In the genomic region with DNA sequence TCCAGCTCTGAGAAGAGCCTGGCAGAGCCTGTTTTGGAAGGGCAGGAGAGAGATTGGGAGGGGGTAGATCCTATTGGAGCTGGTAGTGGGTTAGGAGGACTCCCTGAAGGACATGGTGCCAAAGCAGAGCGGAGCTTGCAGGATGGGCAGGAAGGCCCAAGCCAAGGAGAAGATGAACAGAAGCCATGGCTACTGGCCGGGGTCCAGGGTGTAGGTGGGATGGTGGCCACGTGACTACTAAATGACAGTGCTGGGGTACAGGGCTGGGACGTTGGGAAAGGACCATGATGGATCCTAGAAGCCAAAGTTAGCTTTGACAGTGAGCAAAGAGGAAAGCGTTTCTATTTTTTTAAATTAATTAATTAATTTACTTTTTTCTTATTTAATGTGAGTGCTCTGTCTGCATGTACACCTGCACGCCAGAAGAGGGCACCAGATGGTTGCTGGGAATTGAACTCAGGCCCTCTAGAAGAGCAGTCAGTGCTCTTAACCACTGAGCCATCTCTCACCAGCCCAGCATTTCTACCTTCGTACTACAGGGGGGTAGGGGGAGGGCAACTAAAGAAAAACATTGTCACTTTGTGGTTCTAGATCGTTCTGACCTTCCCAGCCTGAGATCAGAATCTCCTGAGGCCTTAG, we compare ENCODE assay signal across 11 mouse cellular contexts. TPM values are rescaled to one million over a fixed set of nuclear protein-coding genes. Genes with fewer than 3 reads are reported as not detected.
A peak's percentile ranks its signal among the peaks of the same experiment; 100 is the strongest.
DNase-seq lines count a peak whose midpoint lies in the region; ATAC-seq and TF ChIP-seq lines count a peak whose summit lies in the region.
"Had no signal": no experiment of that assay in that cellular context is flagged by ENCODE, and none has a peak within 500 bp of the region (broad histone marks: within the 10 kb centered on the region; RNA-seq: fewer than 3 reads in every experiment).

No protein-coding gene starts in this region.

- TF ChIP-seq CTCF in heart, adult 2 months (IDR thresholded peaks at IDR 0.05) = peak; percentile 83
- no peak for TF ChIP-seq CTCF in thymus, adult 2 months (IDR thresholded peaks at IDR 0.05; ENCODE audit: borderline replicate concordance, control insufficient read depth, extremely low read depth, insufficient read depth, low read length, poor library complexity)

- H3K4me3 ChIP-seq in heart, adult 2 months = no peak overlapping the region
- H3K4me3 ChIP-seq in heart, embryonic 11.5 days (ENCODE audit: low read depth, low read length) = no peak overlapping the region
- H3K4me3 ChIP-seq in thymus, adult 2 months (ENCODE audit: control insufficient read depth, insufficient read depth, low read length) = no peak overlapping the region
- no peak overlapping the region for H3K4me3 ChIP-seq in limb, embryonic 10.5 days
- H3K4me3 ChIP-seq in hindbrain, embryonic 13.5 days = no peak overlapping the region
- H3K4me3 ChIP-seq: embryonic facial prominence, embryonic 13.5 days had no signal

- H3K27me3 ChIP-seq in heart, adult 2 months (ENCODE audit: control insufficient read depth, insufficient read depth, low read length) = no peaks in the 10 kb centered on the region
- peaks cover 48% of the 10 kb centered on the region for H3K27me3 ChIP-seq in heart, embryonic 11.5 days (ENCODE audit: control insufficient read depth, insufficient read depth, low read length)
- H3K27me3 ChIP-seq in thymus, adult 2 months (ENCODE audit: control insufficient read depth, insufficient read depth, low read length) = peaks cover 17% of the 10 kb centered on the region
- peaks cover 96% of the 10 kb centered on the region for H3K27me3 ChIP-seq in limb, embryonic 10.5 days (ENCODE audit: low read depth, poor library complexity, severe bottlenecking)
- H3K27me3 ChIP-seq in hindbrain, embryonic 13.5 days = peaks cover 75% of the 10 kb centered on the region

- peaks cover 3% of the 10 kb centered on the region for H3K4me1 ChIP-seq in heart, adult 2 months (ENCODE audit: control insufficient read depth, insufficient read depth, low read length)
- peaks cover 3% of the 10 kb centered on the region; the same call in 1 of the 2 replicates for H3K4me1 ChIP-seq in heart, embryonic 11.5 days (ENCODE audit: control insufficient read depth, insufficient read depth, low read length)
- H3K4me1 ChIP-seq in thymus, adult 2 months (replicated peaks; ENCODE audit: control insufficient read depth, insufficient read depth, low read length) = no peaks in the 10 kb centered on the region
- H3K4me1 ChIP-seq in limb, embryonic 10.5 days = peaks cover 40% of the 10 kb centered on the region
- H3K4me1 ChIP-seq in hindbrain, embryonic 13.5 days (replicated peaks) = peaks cover 23% of the 10 kb centered on the region

- 49% methylated on average over 8 of the region's 8 CpGs for WGBS in heart, adult 2 months
- 45% methylated on average over 8 of the region's 8 CpGs for WGBS in heart, embryonic 11.5 days (ENCODE audit: insufficient replicate concordance)
- WGBS in thymus, adult 2 months = 46% methylated on average over 8 of the region's 8 CpGs
- 46% methylated on average over 8 of the region's 8 CpGs for WGBS in limb, embryonic 10.5 days
- WGBS in hindbrain, embryonic 13.5 days = 51% methylated on average over 8 of the region's 8 CpGs

- DNase-seq in heart, adult 2 months = no peak
- peak; percentile 21 for DNase-seq in thymus, postnatal 0 days (ENCODE audit: low spot score)
- DNase-seq in thymus, adult 2 months = no peak
- peak; percentile 52 for DNase-seq in kidney, postnatal 14 days
- DNase-seq in frontal cortex, postnatal 14 days (ENCODE audit: low spot score in 2 of 2) = no peak
- DNase-seq in limb, embryonic 10.5 days (ENCODE audit: low spot score) = no peak
- DNase-seq: right cerebral cortex, postnatal 4 days had no signal

- H3K36me3 ChIP-seq in heart, adult 2 months (ENCODE audit: control insufficient read depth, insufficient read depth, low read length) = no peaks in the 10 kb centered on the region
- no peaks in the 10 kb centered on the region for H3K36me3 ChIP-seq in heart, embryonic 11.5 days (ENCODE audit: control insufficient read depth, insufficient read depth, low read length)
- no peaks in the 10 kb centered on the region for H3K36me3 ChIP-seq in thymus, adult 2 months (ENCODE audit: control insufficient read depth, insufficient read depth, low read length)
- H3K36me3 ChIP-seq in limb, embryonic 10.5 days = no peaks in the 10 kb centered on the region
- H3K36me3 ChIP-seq in hindbrain, embryonic 13.5 days = peaks cover 5% of the 10 kb centered on the region; the same call in 1 of the 2 replicates

- H3K27ac ChIP-seq in heart, adult 2 months = no peak overlapping the region
- no peak overlapping the region for H3K27ac ChIP-seq in heart, embryonic 11.5 days (ENCODE audit: low read depth, low read length)
- H3K27ac ChIP-seq in thymus, adult 2 months (ENCODE audit: control insufficient read depth, insufficient read depth, low read length) = no peak overlapping the region
- no peak overlapping the region for H3K27ac ChIP-seq in limb, embryonic 10.5 days
- no peak overlapping the region for H3K27ac ChIP-seq in hindbrain, embryonic 13.5 days
- H3K27ac ChIP-seq: embryonic facial prominence, embryonic 13.5 days had no signal

- intact Hi-C loops in heart, adult 2 months (cut with DNase I) = loop anchor here (5.0 kb wide), 1 partner anchor 80 kb away; no protein-coding TSS in a partner anchor

- no peak overlapping the region for H3K9ac ChIP-seq in heart, adult 2 months (ENCODE audit: low read depth, low read length)
- no peak overlapping the region for H3K9ac ChIP-seq in heart, embryonic 11.5 days (ENCODE audit: low read depth, low read length)
- H3K9ac ChIP-seq in hindbrain, embryonic 13.5 days = no peak overlapping the region
- H3K9ac ChIP-seq: embryonic facial prominence, embryonic 13.5 days had no signal

- no peak overlapping the region for H3K4me2 ChIP-seq in heart, embryonic 11.5 days
- no peak overlapping the region for H3K4me2 ChIP-seq in hindbrain, embryonic 13.5 days
- H3K4me2 ChIP-seq: embryonic facial prominence, embryonic 13.5 days had no signal

- no peak for TF ChIP-seq POLR2A in heart, adult 2 months (IDR thresholded peaks at IDR 0.05; ENCODE audit: insufficient read depth, low read depth, low read length)
- TF ChIP-seq POLR2A in thymus, adult 2 months (IDR thresholded peaks at IDR 0.05; ENCODE audit: control insufficient read depth, extremely low read depth, insufficient read depth, low read length, poor library complexity) = no peak

- ATAC-seq in heart, embryonic 11.5 days (replicated peaks; ENCODE audit: insufficient number of reproducible peaks, low FRiP score, low TSS enrichment) = no peak
- no peak for ATAC-seq in hindbrain, embryonic 13.5 days (ENCODE audit: low FRiP score)
- ATAC-seq: activated CD4-positive, CD25-positive, alpha-beta regulatory T cell, adult 4 months had no signal

- H3K79me2 ChIP-seq in heart, adult 2 months (replicated peaks; ENCODE audit: control insufficient read depth, insufficient read depth, low read length) = no peaks in the 10 kb centered on the region

- TF ChIP-seq EP300 in heart, adult 2 months (IDR thresholded peaks at IDR 0.05; ENCODE audit: insufficient read depth, low read depth, low read length) = no peak

- H3K9me3 ChIP-seq in heart, embryonic 11.5 days (replicated peaks; ENCODE audit: control insufficient read depth, low read length) = no peaks in the 10 kb centered on the region
- H3K9me3 ChIP-seq in limb, embryonic 10.5 days (replicated peaks) = no peaks in the 10 kb centered on the region
- H3K9me3 ChIP-seq in hindbrain, embryonic 13.5 days = no peaks in the 10 kb centered on the region
- H3K9me3 ChIP-seq: embryonic facial prominence, embryonic 13.5 days had no signal

RNA-seq across cellular contexts. Expression of a gene that starts 5.3 kb away (rescaled TPM):
- total RNA-seq in heart, adult 2 months (2021) = 100 to 1,000 TPM; 112 to 138 TPM
- 46.9 and 48.7 TPM in 2 replicates for polyA plus RNA-seq in heart, adult 2 months (2012; rRNA removed)
- 56.4 and 56.7 TPM in 2 replicates for polyA plus RNA-seq in heart, embryonic 11.5 days (2014; fragmentation: Nextera tagmentation; extraction: Ambion mirVana)
- 1.2 TPM in 2 replicates for polyA plus RNA-seq in thymus, postnatal 0 days (2015; fragmentation: Nextera tagmentation; extraction: Ambion mirVana)
- 0.66 and 1.8 TPM in 2 replicates for polyA plus RNA-seq in thymus, adult 2 months (2012; rRNA removed)
- 1.5 and 1.8 TPM in 2 replicates for polyA plus RNA-seq in limb, embryonic 10.5 days (2016; fragmentation: Nextera tagmentation; extraction: Ambion mirVana)
- polyA plus RNA-seq in hindbrain, embryonic 13.5 days (2015; fragmentation: Nextera tagmentation; extraction: Ambion mirVana) = 2.2 and 2.4 TPM in 2 replicates

RNA-seq across cellular contexts. Expression of a gene that starts 36.0 kb away (rescaled TPM):
- total RNA-seq in heart, adult 2 months (2021) = 10 to 100 TPM in 1 of 2 experiments, 1 to 10 TPM in 1; 7.8 to 10.2 TPM
- 8.6 and 9.4 TPM in 2 replicates for polyA plus RNA-seq in heart, adult 2 months (2012; rRNA removed)
- polyA plus RNA-seq in heart, embryonic 11.5 days (2014; fragmentation: Nextera tagmentation; extraction: Ambion mirVana) = 1.8 and 2.1 TPM in 2 replicates
- polyA plus RNA-seq in thymus, postnatal 0 days (2015; fragmentation: Nextera tagmentation; extraction: Ambion mirVana) = 1.3 and 2.1 TPM in 2 replicates
- 4.1 and 4.4 TPM in 2 replicates for polyA plus RNA-seq in thymus, adult 2 months (2012; rRNA removed)
- 2.3 and 3.7 TPM in 2 replicates for polyA plus RNA-seq in limb, embryonic 10.5 days (2016; fragmentation: Nextera tagmentation; extraction: Ambion mirVana)
- 5.8 and 6.3 TPM in 2 replicates for polyA plus RNA-seq in hindbrain, embryonic 13.5 days (2015; fragmentation: Nextera tagmentation; extraction: Ambion mirVana)

RNA-seq across cellular contexts. Expression of a gene that starts 42.3 kb away (rescaled TPM):
- 10 to 100 TPM; 33.7 to 39.6 TPM for total RNA-seq in heart, adult 2 months (2021)
- polyA plus RNA-seq in heart, adult 2 months (2012; rRNA removed) = 32.1 and 49.6 TPM in 2 replicates
- polyA plus RNA-seq in heart, embryonic 11.5 days (2014; fragmentation: Nextera tagmentation; extraction: Ambion mirVana) = 18.4 and 20.6 TPM in 2 replicates
- polyA plus RNA-seq in thymus, postnatal 0 days (2015; fragmentation: Nextera tagmentation; extraction: Ambion mirVana) = 7.5 and 8.2 TPM in 2 replicates
- polyA plus RNA-seq in thymus, adult 2 months (2012; rRNA removed) = 15.6 and 18.7 TPM in 2 replicates
- polyA plus RNA-seq in limb, embryonic 10.5 days (2016; fragmentation: Nextera tagmentation; extraction: Ambion mirVana) = 20.2 and 24.6 TPM in 2 replicates
- polyA plus RNA-seq in hindbrain, embryonic 13.5 days (2015; fragmentation: Nextera tagmentation; extraction: Ambion mirVana) = 41.3 and 44.5 TPM in 2 replicates

Comparison
In these comparisons a context has a peak if more than half of its experiments do, and no peak if none do; other contexts are left out.
1. DNase-seq: peak in thymus, postnatal 0 days (single experiment) and kidney, postnatal 14 days (single experiment); none in heart, adult 2 months (0 of 2), thymus, adult 2 months (single experiment), frontal cortex, postnatal 14 days (0 of 2) and limb, embryonic 10.5 days (single experiment).
2. RNA of a gene that starts 5.3 kb away (polyA plus RNA-seq): 56.4 to 56.7 TPM in heart, embryonic 11.5 days and 46.9 to 48.7 TPM in heart, adult 2 months; 2.2 to 2.4 TPM in hindbrain, embryonic 13.5 days, 0.66 to 1.8 TPM in thymus, adult 2 months, 1.5 to 1.8 TPM in limb, embryonic 10.5 days and 1.2 TPM in thymus, postnatal 0 days; every median in the first group is over 10 times any median in the second.